8 mouse cellular contexts compared by ENCODE assay signal in genomic region chr12:71048561-71048960, GRCm38 (mm10). TPM values are rescaled to one million over a fixed set of nuclear protein-coding genes. Genes with fewer than 3 reads are reported as not detected.
DNase-seq lines count a peak whose midpoint lies in the region; ATAC-seq and TF ChIP-seq lines count a peak whose summit lies in the region.

No protein-coding gene starts in this region.

- no peak for TF ChIP-seq RAD21 in CH12.LX (IDR thresholded peaks at IDR 0.05; ENCODE audit: low read depth, low read length)

- H3K36me3 ChIP-seq in heart, embryonic 16.5 days (ENCODE audit: control insufficient read depth, insufficient read depth): peaks cover 13% of the 10 kb centered on the region
- peaks cover 11 to 41% of the 10 kb centered on the region in 2 experiments for H3K36me3 ChIP-seq in CH12.LX (replicated peaks in 1 of 2; ENCODE audit: control insufficient read depth in 1 of 2, insufficient read depth in 1 of 2, low read length in 1 of 2)
- H3K36me3 ChIP-seq in forebrain, embryonic 11.5 days (ENCODE audit: control insufficient read depth, insufficient read depth, low read length): peaks cover 6% of the 10 kb centered on the region; the same call in 1 of the 2 replicates
- peaks cover 7% of the 10 kb centered on the region; the same call in 1 of the 2 replicates for H3K36me3 ChIP-seq in midbrain, embryonic 11.5 days (ENCODE audit: control insufficient read depth, insufficient read depth, low read length)

- peaks cover 23% of the 10 kb centered on the region for H3K4me1 ChIP-seq in heart, embryonic 16.5 days (ENCODE audit: control insufficient read depth, insufficient read depth, low read length)
- peaks cover 0 to 27% of the 10 kb centered on the region in 2 experiments; a peak in 2 of 4 replicates for H3K4me1 ChIP-seq in CH12.LX (ENCODE audit: control insufficient read depth in 1 of 2, insufficient read depth in 2 of 2)
- H3K4me1 ChIP-seq in forebrain, embryonic 11.5 days (replicated peaks; ENCODE audit: control insufficient read depth, insufficient read depth, low read length): peaks cover 3% of the 10 kb centered on the region; the same call in 1 of the 2 replicates
- peaks cover 8% of the 10 kb centered on the region for H3K4me1 ChIP-seq in midbrain, embryonic 11.5 days (ENCODE audit: control insufficient read depth, insufficient read depth, low read length)

- peak overlapping the region; percentile 47; the same call in 1 of the 2 replicates for H3K9ac ChIP-seq in heart, embryonic 16.5 days (ENCODE audit: low read length)
- peak overlapping the region; percentile 50; the same call in 1 of the 2 replicates for H3K9ac ChIP-seq in CH12.LX (ENCODE audit: insufficient read depth, low read depth)
- no peak overlapping the region for H3K9ac ChIP-seq in forebrain, embryonic 11.5 days (ENCODE audit: low read length)
- H3K9ac ChIP-seq in midbrain, embryonic 11.5 days (ENCODE audit: low read length): peak overlapping the region; percentile 39; the same call in 1 of the 2 replicates

- peak overlapping the region; percentile 56 for H3K4me2 ChIP-seq in heart, embryonic 16.5 days (ENCODE audit: low read depth, low read length)
- H3K4me2 ChIP-seq in CH12.LX (ENCODE audit: insufficient read depth, low read depth, poor library complexity, severe bottlenecking): peak overlapping the region; percentile 60
- H3K4me2 ChIP-seq in forebrain, embryonic 11.5 days (ENCODE audit: low read depth, low read length, severe bottlenecking): 0 out of 2 replicates have a peak overlapping the region, but pooled peaks have one; percentile 1
- H3K4me2 ChIP-seq in midbrain, embryonic 11.5 days: peak overlapping the region; percentile 37

- 19% methylated on average over 1 of the region's 1 CpGs for WGBS in heart, embryonic 16.5 days
- WGBS in forebrain, embryonic 11.5 days: 85% methylated on average over 1 of the region's 1 CpGs
- WGBS in midbrain, embryonic 11.5 days: 95% methylated on average over 1 of the region's 1 CpGs

- no peak for ATAC-seq in heart, embryonic 16.5 days (replicated peaks; ENCODE audit: extremely low read depth, insufficient read depth, low FRiP score)
- no peak for ATAC-seq in forebrain, embryonic 11.5 days (replicated peaks; ENCODE audit: low FRiP score)
- ATAC-seq in midbrain, embryonic 11.5 days (ENCODE audit: low FRiP score): no peak

- peak overlapping the region; percentile 80 for H3K27ac ChIP-seq in heart, embryonic 16.5 days (ENCODE audit: low read length)
- peak overlapping the region; percentile 70 for H3K27ac ChIP-seq in CH12.LX (ENCODE audit: insufficient read depth, low read depth)
- H3K27ac ChIP-seq in forebrain, embryonic 11.5 days (ENCODE audit: low read depth, low read length): peak overlapping the region; percentile 32; the same call in 1 of the 2 replicates
- peak overlapping the region; percentile 87; the same call in 1 of the 2 replicates for H3K27ac ChIP-seq in midbrain, embryonic 11.5 days (ENCODE audit: low read depth, low read length)

- in situ Hi-C loops in CH12.LX (cut with MboI; ENCODE audit: low pct_ligation_motif_present, low pct_unique_long_range_greater_than_20kb, low sequenced_read_pairs): loop anchor here (10.0 kb wide), 1 partner anchor 74 kb away; the partner anchor contains the start of gene Psma3

- no peaks in the 10 kb centered on the region for H3K27me3 ChIP-seq in heart, embryonic 16.5 days (ENCODE audit: control insufficient read depth, insufficient read depth, low read length)
- H3K27me3 ChIP-seq in CH12.LX (replicated peaks): no peaks in the 10 kb centered on the region
- H3K27me3 ChIP-seq in forebrain, embryonic 11.5 days (ENCODE audit: control insufficient read depth, insufficient read depth, low read length): no peaks in the 10 kb centered on the region
- no peaks in the 10 kb centered on the region for H3K27me3 ChIP-seq in midbrain, embryonic 11.5 days (ENCODE audit: control insufficient read depth, insufficient read depth, low read length)

- peak overlapping the region; percentile 40 for H3K4me3 ChIP-seq in heart, embryonic 16.5 days (ENCODE audit: low read length)
- H3K4me3 ChIP-seq in CH12.LX (replicated peaks in 1 of 3; ENCODE audit: low read depth in 2 of 3, low read length in 2 of 3, poor library complexity in 1 of 3): peak overlapping the region; percentile 51 to 64 (median 56)
- H3K4me3 ChIP-seq in forebrain, embryonic 11.5 days (ENCODE audit: low read depth, low read length): peak overlapping the region; percentile 15; the same call in 1 of the 2 replicates
- no peak overlapping the region for H3K4me3 ChIP-seq in midbrain, embryonic 11.5 days (ENCODE audit: low read depth, low read length)

- dilution Hi-C loops in CH12.LX (cut with MboI; ENCODE audit: extremely low pct_ligation_motif_present, extremely low pct_unique_long_range_greater_than_20kb, low sequenced_read_pairs): no loop called here

- TF ChIP-seq EP300 in CH12.LX (IDR thresholded peaks at IDR 0.05; ENCODE audit: low read length): peak; percentile 57; the same call in 1 of the 2 replicates

- DNase-seq in heart, postnatal 4 days: no peak
- no peak for DNase-seq in CH12.LX (ENCODE audit: extremely low read depth)
- DNase-seq in forebrain, embryonic 11.5 days (ENCODE audit: low spot score): no peak
- no peak for DNase-seq in midbrain, embryonic 11.5 days (ENCODE audit: low spot score, missing footprints)
- DNase-seq in spleen, adult 18-20 months: no peak
- DNase-seq in adrenal gland, adult 18-20 months (ENCODE audit: low spot score in 2 of 2): no peak
- no peak for DNase-seq in layer of hippocampus, adult 9-11 months

- TF ChIP-seq POLR2A in CH12.LX (IDR thresholded peaks at IDR 0.05; ENCODE audit: low read depth, low read length): no peak

- 0 out of 2 replicates have a peak, but pooled peaks cover 3% of the 10 kb centered on the region for H3K9me3 ChIP-seq in heart, embryonic 16.5 days (replicated peaks; ENCODE audit: control insufficient read depth, low read length)
- H3K9me3 ChIP-seq in CH12.LX (replicated peaks; ENCODE audit: low read length): no peaks in the 10 kb centered on the region
- H3K9me3 ChIP-seq in forebrain, embryonic 11.5 days (ENCODE audit: control insufficient read depth, low read length): no peaks in the 10 kb centered on the region
- H3K9me3 ChIP-seq in midbrain, embryonic 11.5 days (ENCODE audit: control insufficient read depth, low read length): no peaks in the 10 kb centered on the region

- no peak for TF ChIP-seq CTCF in CH12.LX (conservative IDR thresholded peaks at IDR 0.05 in 1 of 2, IDR thresholded peaks at IDR 0.05 in 1 of 2; ENCODE audit: low read depth in 2 of 2, low read length in 2 of 2)

- H3K79me2 ChIP-seq in CH12.LX (replicated peaks; ENCODE audit: control insufficient read depth, extremely low read depth, insufficient read depth, poor library complexity, severe bottlenecking): peaks cover 24% of the 10 kb centered on the region

TF ChIP-seq in CH12.LX, 34 proteins besides CTCF, POLR2A, EP300 and RAD21 (continues in another document):
- TF ChIP-seq CHD1 (IDR thresholded peaks at IDR 0.05; ENCODE audit: low read depth, low read length) (peak; percentile 14), ELF1 (IDR thresholded peaks at IDR 0.05; ENCODE audit: low read depth, low read length) (no peak), RCOR1 (conservative IDR thresholded peaks at IDR 0.05; ENCODE audit: low read depth, low read length) (no peak), CHD2 (IDR thresholded peaks at IDR 0.05; ENCODE audit: low read length) (no peak), BHLHE40 (IDR thresholded peaks at IDR 0.05; ENCODE audit: low read depth, low read length) (no peak), KAT2A (IDR thresholded peaks at IDR 0.05; ENCODE audit: insufficient replicate concordance, low read length) (no peak), POLR2AphosphoS2 (IDR thresholded peaks at IDR 0.05; ENCODE audit: low read depth, low read length) (no peak), JUN (IDR thresholded peaks at IDR 0.05; ENCODE audit: insufficient read depth, low read depth, low read length) (peak; percentile 77), NELFE (IDR thresholded peaks at IDR 0.05; ENCODE audit: low read depth, low read length) (no peak), MEF2A (IDR thresholded peaks at IDR 0.05; ENCODE audit: borderline replicate concordance, low read depth, low read length) (peak; percentile 94), TCF12 (IDR thresholded peaks at IDR 0.05; ENCODE audit: low read depth, low read length) (0 out of 2 replicates have a peak, but pooled peaks have one; percentile 13), HCFC1 (IDR thresholded peaks at IDR 0.05; ENCODE audit: low read depth, low read length) (no peak), GABPA (IDR thresholded peaks at IDR 0.05; ENCODE audit: insufficient replicate concordance, low read depth, low read length) (no peak), MAFK (IDR thresholded peaks at IDR 0.05; ENCODE audit: insufficient replicate concordance, low read length) (no peak), USF2 (conservative IDR thresholded peaks at IDR 0.05; ENCODE audit: low read depth, low read length) (no peak), NRF1 (IDR thresholded peaks at IDR 0.05; ENCODE audit: low read depth, low read length) (no peak), MYC (IDR thresholded peaks at IDR 0.05; ENCODE audit: low read depth, low read length) (no peak), TBP (conservative IDR thresholded peaks at IDR 0.05; ENCODE audit: low read depth, low read length) (no peak), PAX5 (IDR thresholded peaks at IDR 0.05; ENCODE audit: low read length) (no peak), ZC3H11A (IDR thresholded peaks at IDR 0.05; ENCODE audit: low read depth, low read length) (no peak), JUND (conservative IDR thresholded peaks at IDR 0.05; ENCODE audit: low read depth, low read length) (peak; percentile 86), UBTF (IDR thresholded peaks at IDR 0.05; ENCODE audit: low read depth, low read length) (no peak), E2F4 (IDR thresholded peaks at IDR 0.05; ENCODE audit: insufficient replicate concordance, low read depth, low read length) (no peak), SIN3A (IDR thresholded peaks at IDR 0.05; ENCODE audit: low read length) (peak; percentile 2; the same call in 1 of the 2 replicates), ZMIZ1 (IDR thresholded peaks at IDR 0.05; ENCODE audit: low read depth, low read length) (no peak), MAX (IDR thresholded peaks at IDR 0.05; ENCODE audit: low read length) (no peak), MAZ (IDR thresholded peaks at IDR 0.05; ENCODE audit: low read depth, low read length) (no peak)

RNA-seq across cellular contexts. Expression of gene Arid4a, which starts 32.8 kb away (rescaled TPM):
- polyA plus RNA-seq in heart, embryonic 16.5 days (2015; fragmentation: Nextera tagmentation; extraction: Ambion mirVana): 27.9 and 29.3 TPM in 2 replicates
- 10 to 100 TPM; 13.0 to 13.4 TPM for total RNA-seq in heart, postnatal 4 days (2021)
- 9.7 and 10.7 TPM in 2 replicates for total RNA-seq in CH12.LX (2012; rRNA removed)
- 8.0 and 8.8 TPM in 2 replicates for total RNA-seq in CH12.LX (2014; rRNA removed)
- 20.8 and 22.4 TPM in 2 replicates for polyA plus RNA-seq in CH12.LX (2012; ENCODE audit: insufficient read length, low read depth)
- polyA plus RNA-seq in forebrain, embryonic 11.5 days (2014; fragmentation: Nextera tagmentation; extraction: Ambion mirVana): 35.7 and 38.1 TPM in 2 replicates
- 34.5 and 35.2 TPM in 2 replicates for polyA plus RNA-seq in midbrain, embryonic 11.5 days (2014; fragmentation: Nextera tagmentation; extraction: Ambion mirVana)
- total RNA-seq in adrenal gland, adult 18-20 months (2021): 10 to 100 TPM; 18.6 to 20.3 TPM

Comparison
In these comparisons a context has a peak if more than half of its experiments do, and no peak if none do; other contexts are left out.
1. H3K27ac ChIP-seq: peak in every context shown above with its lines; median percentile 87 in midbrain, embryonic 11.5 days; 80 in heart, embryonic 16.5 days; 70 in CH12.LX; 32 in forebrain, embryonic 11.5 days.
2. H3K4me2 ChIP-seq: peak in every context shown above with its lines; median percentile 60 in CH12.LX; 56 in heart, embryonic 16.5 days; 37 in midbrain, embryonic 11.5 days; 1 in forebrain, embryonic 11.5 days.